Mouse (Mus musculus) heart, embryonic 10.5 days (tissue): Measurements from ENCODE around the gene Rcsd1. TPM values are rescaled to one million over a fixed set of nuclear protein-coding genes. Genes with fewer than 3 reads are reported as not detected.

ENCODE experiments used
- DNase-seq: peaks from one replicate; pipeline ENCODE4 v3.0.0-alpha.2; 2017; ENCODE audit warnings: low spot score
- H3K27ac ChIP-seq: fragments of 300-500 bp; sonication (generic); 2 replicates; pipeline ENCODE4 v1.5.1; 2016; ENCODE audit warnings: mild to moderate bottlenecking
- H3K27me3 ChIP-seq: fragments of 300-500 bp; sonication (generic); 2 replicates; pipeline ENCODE4 v1.6.1; 2016; ENCODE audit warnings: mild to moderate bottlenecking; ENCODE audit not compliant: poor library complexity, insufficient read depth, severe bottlenecking
- H3K36me3 ChIP-seq: fragments of 300-500 bp; sonication (generic); 2 replicates; pipeline ENCODE4 v1.6.1; 2016; ENCODE audit warnings: mild to moderate bottlenecking, moderate library complexity
- H3K4me1 ChIP-seq: fragments of 300-500 bp; sonication (generic); 2 replicates; pipeline ENCODE4 v1.6.1; 2016; ENCODE audit warnings: mild to moderate bottlenecking
- H3K4me3 ChIP-seq: fragments of 300-500 bp; sonication (generic); 2 replicates; pipeline ENCODE4 v1.5.1; 2016; ENCODE audit warnings: mild to moderate bottlenecking, moderate library complexity
- H3K9me3 ChIP-seq: fragments of 300-500 bp; sonication (generic); 2 replicates; pipeline ENCODE4 v1.6.1; 2016; ENCODE audit warnings: mild to moderate bottlenecking, moderate library complexity
- WGBS: fragments of 180-500 bp; shearing (Covaris S2); methylation state at CpG from one replicate; pipeline ENCODE4 v1.1.7; 2016; 5-methylcytosine and 5-hydroxymethylcytosine counted together
- microRNA-seq: library from miRNA; unstranded; fragments of <30 nt; microRNA quantifications from one replicate; pipeline ENCODE4, GENCODE M21; 2017
- polyA plus RNA-seq: library from polyadenylated mRNA; unstranded; fragments of >200 nt; fragmentation: Nextera tagmentation; extraction: Ambion mirVana; gene quantifications from 2 replicates; pipeline ENCODE4 v1.2.1, GENCODE M21; 2016

The Rcsd1 gene
- polyA plus RNA-seq, 1 experiment from 2014 or later, result 100 TPM

DNA sequence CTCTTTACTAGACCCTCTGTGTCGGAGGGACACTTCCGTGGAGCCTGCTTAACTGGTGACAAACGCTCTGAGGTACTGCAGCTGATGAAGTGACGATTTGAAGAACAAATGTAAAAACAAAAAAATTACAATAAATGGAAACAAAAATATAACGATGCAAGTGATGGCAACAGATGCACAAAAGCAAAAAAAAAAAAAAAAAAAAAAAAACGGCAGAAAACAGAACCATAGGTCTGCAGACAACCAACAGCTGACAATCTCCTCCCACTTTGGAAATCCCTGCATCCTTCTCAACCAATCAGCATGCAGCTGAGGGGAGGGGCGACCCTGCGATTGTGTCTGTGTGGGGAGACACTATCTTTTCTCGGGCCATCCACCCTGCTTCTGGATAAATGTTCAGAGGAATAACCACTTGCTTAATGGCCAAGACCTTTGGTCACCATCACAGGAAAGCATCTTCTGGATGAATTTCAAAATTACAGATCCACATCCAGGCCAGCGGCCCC is 107.7 kb downstream of the Rcsd1 start:
- H3K27ac ChIP-seq, result no peak overlapping the region
- H3K4me3 ChIP-seq, result no peak overlapping the region
- WGBS, result 77% methylated on average over 10 of the region's 10 CpGs
- peaks cover 14% of the 10 kb centered on the region for H3K4me1 ChIP-seq
- H3K9me3 ChIP-seq, result no peaks in the 10 kb centered on the region
- no peaks in the 10 kb centered on the region for H3K27me3 ChIP-seq
- H3K36me3 ChIP-seq, result peaks cover 72% of the 10 kb centered on the region
- no peak for DNase-seq

Small RNA genes lying within 50 kb of the gene (microRNA-seq; reads per million reads assigned to microRNA genes)
- gene Gm44458, result not detected

Other genes starting within 250 kb of the Rcsd1 start
- 8.7 and 11.8 TPM in 2 replicates for gene Dcaf6, start 249.3 kb downstream of the Rcsd1 start, polyA plus RNA-seq
- 145 and 179 TPM in 2 replicates for gene Mpc2, start 249.1 kb downstream of the Rcsd1 start, polyA plus RNA-seq
- gene Adcy10, start 224.6 kb downstream of the Rcsd1 start, polyA plus RNA-seq, result not detected in 2 replicates
- gene Mpzl1, start 75.2 kb downstream of the Rcsd1 start, polyA plus RNA-seq, result 138 and 170 TPM in 2 replicates
- gene Creg1, start 54.0 kb upstream of the Rcsd1 start, polyA plus RNA-seq, result 76.2 and 85.1 TPM in 2 replicates
- gene Cd247, start 78.9 kb upstream of the Rcsd1 start, polyA plus RNA-seq, result 0.23 and 0.38 TPM in 2 replicates